Mouse (Mus musculus) right cerebral cortex, postnatal 10 days (tissue): ENCODE measurements at regions not wholly inside any gene's neighbourhood (a gene's known extent, or its start where the extent isn't known, plus 50 kb on each side); places are given as distances from the start of the nearest gene placed in this dataset.
"Not testable (repeated sequence)": the region's sequence is repeated elsewhere in the genome, so short reads cannot be mapped to it uniquely, and the experiment has no call there.

Experiments used
- DNase-seq, 2 experiments: peaks; one replicate each; pipeline ENCODE4 v3.0.0; 2021; ENCODE audit warnings: low spot score in 2 of 2

GRCm38 (mm10) chr5:14309981-14310380 is 204.7 kb upstream of the Pclo start:
- DNase-seq: no peak

- no peak for DNase-seq
Measured at GRCm38 (mm10) chr5:14311729-14312128, 203.0 kb upstream of the Pclo start.

GRCm38 (mm10) chr5:14320216-14320615 is 194.5 kb upstream of the Pclo start:
- peak in 1 of 2 experiments; percentile 29 for DNase-seq

- DNase-seq: no peak
Measured at GRCm38 (mm10) chr5:14322000-14322399, 192.7 kb upstream of the Pclo start.

GRCm38 (mm10) chr5:14360446-14360845 is 154.3 kb upstream of the Pclo start:
- DNase-seq: no peak

- peak; percentile 72 to 81 for DNase-seq
Measured at GRCm38 (mm10) chr5:14389184-14389890, 125.4 kb upstream of the Pclo start.

- DNase-seq: no peak
Measured at GRCm38 (mm10) chr5:14391793-14392192, 122.9 kb upstream of the Pclo start.

- not testable (repeated sequence) for DNase-seq
Measured at GRCm38 (mm10) chr5:14403381-14403780, 111.3 kb upstream of the Pclo start.

- DNase-seq: no peak
Measured at GRCm38 (mm10) chr5:14404344-14404743, 110.4 kb upstream of the Pclo start.

- peak; percentile 43 to 49 for DNase-seq
Measured at GRCm38 (mm10) chr5:14415234-14415862, 99.4 kb upstream of the Pclo start.

GRCm38 (mm10) chr5:14453082-14453481 is 61.6 kb upstream of the Pclo start:
- DNase-seq: no peak
